Mouse (Mus musculus) forebrain, embryonic 14.5 days (tissue): ENCODE measurements around the gene Lrrc61. TPM values are rescaled to one million over a fixed set of nuclear protein-coding genes. Genes with fewer than 3 reads are reported as not detected.

Experiments used
- ATAC-seq: fragments of 200-750 bp; cut with Nextera tagmentation; 2 replicates; pipeline ENCODE4 v1.8.0; 2017; ENCODE audit warnings: mild to moderate bottlenecking, moderate library complexity
- DNase-seq: peaks from one replicate; pipeline ENCODE4 v3.0.0-alpha.2; 2015; ENCODE audit warnings: low spot score
- H3K27ac ChIP-seq: fragments of 300-500 bp; sonication (generic); 2 replicates; pipeline ENCODE4 v1.5.1; 2014; ENCODE audit warnings: low read depth, mild to moderate bottlenecking, control low read depth, low read length, moderate library complexity
- H3K27me3 ChIP-seq: fragments of 300-500 bp; sonication (generic); replicated peaks from 2 replicates; pipeline ENCODE4 v1.6.1; 2014; ENCODE audit warnings: low read length, control low read depth, mixed read lengths; ENCODE audit not compliant: control insufficient read depth, insufficient read depth
- H3K36me3 ChIP-seq: fragments of 300-500 bp; sonication (generic); 2 replicates; pipeline ENCODE4 v1.6.1; 2014; ENCODE audit warnings: low read length, control low read depth; ENCODE audit not compliant: control insufficient read depth, insufficient read depth
- H3K4me1 ChIP-seq: fragments of 300-500 bp; sonication (generic); 2 replicates; pipeline ENCODE4 v1.6.1; 2014; ENCODE audit warnings: antibody characterized with exemption, low read length, control low read depth; ENCODE audit not compliant: control insufficient read depth, insufficient read depth
- H3K4me2 ChIP-seq: fragments of 300-500 bp; sonication (generic); 2 replicates; pipeline ENCODE4 v1.6.1; 2014; ENCODE audit warnings: mild to moderate bottlenecking, control low read depth, low read length
- H3K4me3 ChIP-seq: fragments of 300-500 bp; sonication (generic); 2 replicates; pipeline ENCODE4 v1.5.1; 2014; ENCODE audit warnings: low read depth, low read length, control low read depth
- H3K9ac ChIP-seq: fragments of 300-500 bp; sonication (generic); 2 replicates; pipeline ENCODE4 v1.6.1; 2014; ENCODE audit warnings: mild to moderate bottlenecking, low read length, control low read depth, moderate library complexity
- H3K9me3 ChIP-seq: fragments of 300-500 bp; sonication (generic); replicated peaks from 2 replicates; pipeline ENCODE4 v1.6.1; 2016; ENCODE audit warnings: low read length, control low read depth, mixed read lengths; ENCODE audit not compliant: control insufficient read depth
- WGBS: fragments of 180-500 bp; shearing (Covaris S2); extraction: QIAGEN DNeasy Blood & Tissue Kit; methylation state at CpG from one replicate; pipeline ENCODE4 v1.1.7; 2014; 5-methylcytosine and 5-hydroxymethylcytosine counted together
- polyA plus RNA-seq: library from polyadenylated mRNA; unstranded; fragments of >200 nt; fragmentation: Nextera tagmentation; extraction: Ambion mirVana; gene quantifications from 2 replicates; pipeline ENCODE4 v1.2.1, GENCODE M21; 2014

Lrrc61 gene
- polyA plus RNA-seq, 1 experiment from 2014 or later: 10.7 TPM

DNA sequence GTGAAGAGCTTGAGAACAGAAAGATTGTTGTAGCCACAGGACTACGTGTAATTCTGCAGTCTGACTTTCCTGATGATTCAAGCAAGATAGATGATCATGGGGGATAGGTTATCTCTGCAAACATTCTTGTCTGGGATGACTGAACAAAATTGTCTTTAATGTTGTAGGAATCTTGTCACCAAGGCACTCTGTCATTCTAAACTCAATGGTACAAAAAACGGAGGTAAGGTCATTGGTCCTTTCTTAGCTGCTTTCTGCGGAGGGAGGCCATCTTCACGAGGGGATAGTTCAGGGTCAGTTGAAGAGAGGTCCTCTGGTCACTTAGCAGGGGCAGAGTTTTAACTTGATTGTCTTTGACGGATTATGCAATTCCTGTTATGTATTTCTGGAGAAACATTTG lies 24.1 kb downstream of the Lrrc61 start:
- Histone ChIP-seq H3K27ac (no peak overlapping the region), H3K9ac (no peak overlapping the region), H3K4me2 (no peak overlapping the region), H3K27me3 (no peaks in the 10 kb centered on the region), H3K9me3 (no peaks in the 10 kb centered on the region), H3K4me3 (no peak overlapping the region), H3K4me1 (no peaks in the 10 kb centered on the region), H3K36me3 (no peaks in the 10 kb centered on the region)
- no peak for DNase-seq
- WGBS: 72% methylated on average over 5 of the region's 5 CpGs
- ATAC-seq: no peak

DNA sequence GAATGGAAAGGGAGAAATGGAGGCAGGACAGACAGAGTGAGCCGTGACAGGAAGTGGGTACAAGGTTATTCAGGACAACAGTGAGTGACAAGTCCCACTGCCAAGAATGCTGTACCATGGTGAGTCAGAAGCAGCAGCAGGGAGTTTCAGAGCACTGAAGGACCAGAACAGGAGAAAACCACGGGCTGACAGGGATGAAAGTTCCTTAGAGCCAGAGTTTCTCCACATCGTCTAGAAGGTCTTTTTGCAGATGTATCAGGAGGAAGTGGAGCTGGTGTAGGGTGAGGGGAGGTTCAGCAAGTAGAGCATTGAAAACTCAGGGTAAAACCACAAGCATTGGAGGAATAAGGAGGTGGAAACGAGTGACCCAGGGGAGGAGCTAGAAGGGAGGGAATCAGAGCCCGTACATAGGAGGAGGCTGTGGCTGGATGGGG lies 24.6 kb downstream of the Lrrc61 start:
- H3K4me3 ChIP-seq: no peak overlapping the region
- H3K9me3 ChIP-seq: no peaks in the 10 kb centered on the region
- 42% methylated on average over 5 of the region's 5 CpGs for WGBS
- no peaks in the 10 kb centered on the region for H3K36me3 ChIP-seq
- H3K4me1 ChIP-seq: no peaks in the 10 kb centered on the region
- H3K4me2 ChIP-seq: no peak overlapping the region
- no peaks in the 10 kb centered on the region for H3K27me3 ChIP-seq
- H3K9ac ChIP-seq: no peak overlapping the region
- H3K27ac ChIP-seq: no peak overlapping the region
- DNase-seq: no peak
- no peak for ATAC-seq

DNA sequence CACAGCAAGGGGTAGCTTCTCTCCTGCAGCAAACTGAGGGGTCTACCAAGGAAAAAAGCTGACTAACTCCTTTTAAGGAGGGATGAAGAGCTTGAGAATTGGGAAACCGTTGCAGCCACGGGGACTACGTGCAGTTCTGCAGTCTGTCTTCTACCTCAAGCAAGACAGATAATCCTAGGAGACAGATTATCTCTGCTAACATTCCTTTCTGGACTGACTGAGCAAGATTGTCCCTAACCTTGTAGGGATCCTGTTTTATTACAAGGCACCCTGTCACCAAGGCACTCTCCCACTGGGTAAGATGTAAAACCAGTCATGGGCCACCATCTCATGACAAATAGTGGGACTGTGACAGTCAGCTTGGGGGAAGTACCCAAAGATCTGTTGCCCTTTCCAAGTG lies 26.7 kb downstream of the Lrrc61 start:
- WGBS: 25% methylated on average over 3 of the region's 3 CpGs
- Histone ChIP-seq H3K27me3 (no peaks in the 10 kb centered on the region), H3K4me3 (no peak overlapping the region), H3K4me1 (no peaks in the 10 kb centered on the region), H3K9me3 (no peaks in the 10 kb centered on the region), H3K27ac (no peak overlapping the region), H3K9ac (no peak overlapping the region), H3K4me2 (no peak overlapping the region), H3K36me3 (no peaks in the 10 kb centered on the region)
- no peak for DNase-seq
- no peak for ATAC-seq

DNA sequence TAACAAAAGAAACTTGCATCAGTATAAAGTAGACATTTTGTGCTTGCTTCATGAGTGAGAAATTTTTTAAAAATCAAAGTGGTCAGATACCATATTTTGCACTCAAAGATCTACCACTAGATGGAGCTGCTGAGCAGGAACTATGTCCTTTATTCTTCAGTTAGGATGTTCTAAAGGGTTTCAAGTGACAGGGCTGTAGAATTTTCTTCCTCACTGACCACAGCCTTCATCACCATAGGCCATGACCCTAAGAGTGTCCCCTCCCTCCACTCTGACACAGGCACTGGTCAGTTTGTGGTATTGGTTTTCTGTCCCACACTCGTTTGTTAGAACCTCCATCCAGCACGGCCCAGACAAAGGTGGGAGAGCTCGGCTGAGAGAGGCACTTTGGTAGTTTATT lies 27.4 kb downstream of the Lrrc61 start:
- H3K4me2 ChIP-seq: no peak overlapping the region
- H3K27me3 ChIP-seq: no peaks in the 10 kb centered on the region
- H3K9me3 ChIP-seq: no peaks in the 10 kb centered on the region
- no peak overlapping the region for H3K27ac ChIP-seq
- H3K4me3 ChIP-seq: no peak overlapping the region
- H3K4me1 ChIP-seq: no peaks in the 10 kb centered on the region
- WGBS: 65% methylated on average over 3 of the region's 3 CpGs
- H3K36me3 ChIP-seq: no peaks in the 10 kb centered on the region
- no peak overlapping the region for H3K9ac ChIP-seq
- ATAC-seq (peak; percentile 40; the same call in 1 of the 2 replicates), DNase-seq (peak; percentile 82)

DNA sequence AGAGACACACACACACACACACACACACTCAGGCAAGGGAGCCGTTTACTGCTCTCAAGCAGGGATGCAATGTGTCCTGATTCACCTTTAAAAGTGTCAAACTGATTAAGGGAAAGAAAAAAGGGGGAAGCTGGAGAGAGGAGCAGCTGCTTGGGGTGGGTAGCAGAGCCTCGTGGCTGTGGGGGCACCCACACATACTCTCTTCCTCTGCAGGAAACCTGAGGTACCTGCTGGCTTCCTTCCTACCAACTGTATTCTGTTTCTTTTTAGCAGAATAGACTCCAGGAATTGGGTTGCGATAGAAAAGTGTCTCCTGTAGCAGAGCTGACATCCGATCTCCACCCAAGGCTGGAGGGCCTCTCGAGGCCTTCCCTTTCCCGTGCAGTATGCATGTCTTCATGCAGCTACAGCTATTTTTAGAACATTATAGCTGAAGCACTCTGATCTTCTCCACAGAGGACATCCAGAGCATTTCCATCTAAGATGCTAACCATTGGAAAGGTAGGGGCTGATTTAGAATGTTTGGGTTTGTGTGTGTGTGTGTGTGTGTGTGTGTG lies 34.7 kb downstream of the Lrrc61 start, which contains the start of gene Gm45021:
Gene Gm45021 (plus strand): TSS at position 417 of the 557 bp plus-strand sequence.
- Histone ChIP-seq H3K36me3 (no peaks in the 10 kb centered on the region), H3K4me3 (no peak within 1 kb of the TSS), H3K27me3 (no peaks in the 10 kb centered on the region), H3K9ac (no peak within 1 kb of the TSS), H3K9me3 (no peaks in the 10 kb centered on the region), H3K27ac (no peak within 1 kb of the TSS), H3K4me2 (no peak within 1 kb of the TSS), H3K4me1 (peaks cover 6% of the 10 kb centered on the region; the same call in 1 of the 2 replicates)
- 72% methylated on average over 6 of the region's 6 CpGs for WGBS
- ATAC-seq: no peak
- DNase-seq: no peak

DNA sequence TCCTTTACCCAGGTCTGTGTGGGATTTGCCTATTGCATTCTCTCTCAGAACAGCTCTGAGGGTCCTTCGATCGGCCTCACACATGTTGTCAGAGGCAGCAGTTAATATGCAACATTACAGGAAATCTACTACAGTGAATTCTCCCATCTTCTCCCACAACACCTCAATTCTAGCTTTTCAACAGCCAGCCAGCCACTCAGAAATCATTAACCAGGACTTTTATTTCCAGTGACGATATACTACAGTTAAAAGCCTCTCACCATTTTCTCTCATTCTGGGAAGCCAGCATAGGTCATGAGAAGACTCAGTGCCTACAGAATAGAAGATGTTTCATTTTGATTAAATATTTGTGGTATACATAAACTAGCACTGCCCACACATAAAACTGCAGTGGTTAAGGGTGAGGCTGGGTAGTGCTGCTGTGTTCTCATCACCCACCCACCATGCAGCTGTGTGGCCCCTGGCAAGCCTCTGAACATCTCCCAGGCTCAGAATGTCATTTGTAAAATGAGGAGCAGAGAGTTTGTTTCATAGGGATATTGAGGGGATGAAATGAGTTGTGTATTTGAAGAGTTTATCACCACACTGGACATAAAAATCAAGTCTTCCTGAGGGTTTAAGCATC lies 36.7 kb downstream of the Lrrc61 start:
- no peak overlapping the region for H3K4me3 ChIP-seq
- DNase-seq (no peak), ATAC-seq (no peak)
- H3K9me3 ChIP-seq: peaks cover 2% of the 10 kb centered on the region; the same call in 1 of the 2 replicates
- peaks cover 4% of the 10 kb centered on the region for H3K36me3 ChIP-seq
- no peak overlapping the region for H3K27ac ChIP-seq
- no peak overlapping the region for H3K9ac ChIP-seq
- H3K4me1 ChIP-seq: peaks cover 13% of the 10 kb centered on the region
- H3K27me3 ChIP-seq: no peaks in the 10 kb centered on the region
- WGBS: 91% methylated on average over 3 of the region's 3 CpGs
- no peak overlapping the region for H3K4me2 ChIP-seq

DNA sequence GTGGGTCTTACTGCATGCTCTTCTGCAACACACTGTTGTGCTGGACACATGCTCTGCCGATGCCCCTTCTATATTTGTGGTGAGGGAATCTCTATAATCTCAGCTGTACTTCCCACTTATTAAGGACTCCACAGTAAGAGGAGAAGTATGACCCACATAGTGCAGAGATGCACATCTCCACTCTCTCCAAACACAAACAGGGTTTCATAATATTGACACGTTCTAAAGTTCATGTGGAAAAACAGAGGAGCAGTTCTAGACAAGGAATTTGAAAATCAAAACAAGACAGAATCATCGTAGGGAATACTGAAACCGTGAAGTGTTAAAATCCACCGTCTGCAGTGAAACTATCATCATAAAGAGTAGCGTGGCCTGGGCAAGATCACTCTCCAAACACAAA lies 37.3 kb downstream of the Lrrc61 start:
- 94% methylated on average over 6 of the region's 6 CpGs for WGBS
- Histone ChIP-seq H3K27me3 (no peaks in the 10 kb centered on the region), H3K4me1 (peaks cover 13% of the 10 kb centered on the region), H3K36me3 (peaks cover 9% of the 10 kb centered on the region), H3K4me3 (no peak overlapping the region), H3K9ac (no peak overlapping the region), H3K27ac (no peak overlapping the region), H3K4me2 (no peak overlapping the region), H3K9me3 (peaks cover 7% of the 10 kb centered on the region; the same call in 1 of the 2 replicates)
- DNase-seq (no peak), ATAC-seq (no peak)

DNA sequence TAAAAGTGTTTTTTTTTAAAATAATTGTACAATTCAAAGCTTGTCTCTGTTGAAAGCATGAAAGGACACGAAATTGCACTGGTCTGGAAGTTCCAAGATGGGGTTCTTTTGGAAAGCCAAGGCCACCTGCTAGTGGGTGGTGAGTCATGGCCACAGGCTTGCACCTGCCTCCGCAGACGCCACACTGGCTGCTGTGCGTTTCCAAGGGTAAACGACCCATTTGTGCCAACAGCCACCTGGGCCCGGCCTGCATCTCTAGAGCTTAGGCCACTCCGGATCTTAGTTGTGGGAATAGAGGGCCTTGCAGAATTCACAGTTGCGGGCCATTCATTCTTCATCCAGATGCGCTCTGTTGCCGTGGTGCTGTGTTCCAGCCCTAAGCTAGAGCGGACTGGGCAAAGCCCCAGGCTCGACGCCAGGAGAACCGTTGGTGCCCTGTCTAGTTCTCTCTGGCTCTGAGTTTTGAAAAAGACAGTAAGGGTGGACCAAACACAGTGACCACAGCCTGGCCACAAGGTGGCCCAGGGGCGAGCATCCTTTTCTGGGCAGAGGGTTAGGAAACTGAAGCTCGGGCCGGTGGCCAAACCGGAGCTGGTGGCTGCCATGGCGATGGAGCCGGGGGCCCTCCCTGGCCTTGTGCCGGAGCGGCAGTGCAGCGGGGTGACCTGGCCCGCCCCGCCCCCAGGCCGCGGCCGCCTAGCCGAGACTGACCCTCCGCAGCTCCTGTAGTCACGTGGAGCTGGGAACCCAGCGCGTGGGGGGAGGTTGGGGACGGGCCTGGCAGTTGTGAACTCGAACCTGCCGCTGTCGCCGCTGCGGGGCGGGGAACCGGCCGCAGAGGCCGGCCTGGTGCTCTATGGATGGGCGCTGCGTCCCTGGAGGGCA lies 38.8 kb downstream of the Lrrc61 start, which contains the start of the genes Repin1 and Gm44965:
Gene Repin1 (plus strand): TSS at position 726 of the 885 bp plus-strand sequence.
Gene Gm44965 (plus strand): TSS at position 784 of the 885 bp plus-strand sequence.
- peaks cover 13% of the 10 kb centered on the region for H3K4me1 ChIP-seq
- H3K4me2 ChIP-seq: peak within 1 kb of the TSS; percentile 73
- H3K27me3 ChIP-seq: no peaks in the 10 kb centered on the region
- H3K36me3 ChIP-seq: peaks cover 24% of the 10 kb centered on the region
- H3K9me3 ChIP-seq: peaks cover 18% of the 10 kb centered on the region; the same call in 1 of the 2 replicates
- peak within 1 kb of the TSS; percentile 86 for H3K9ac ChIP-seq
- H3K4me3 ChIP-seq: peak within 1 kb of the TSS; percentile 75
- DNase-seq (peak; percentile 89), ATAC-seq (peak; percentile 91)
- H3K27ac ChIP-seq: peak within 1 kb of the TSS; percentile 90
- 3% methylated on average over 45 of the region's 45 CpGs for WGBS
